Mouse (Mus musculus) spleen, postnatal 10 days (tissue): ENCODE results near the gene Gxylt2.

Source experiments
- DNase-seq, 2 experiments: peaks; one replicate each; pipeline ENCODE4 v3.0.0; 2021 to 2022; ENCODE audit warnings: low spot score in 2 of 2

Gene Gxylt2

GRCm38 (mm10) chr6:100715296-100715828 lies 10.8 kb downstream of the Gxylt2 start:
- DNase-seq, result no peak

GRCm38 (mm10) chr6:100716152-100716551 lies 11.6 kb downstream of the Gxylt2 start:
- no peak for DNase-seq

- no peak for DNase-seq
Measured at GRCm38 (mm10) chr6:100716817-100717216, 12.3 kb downstream of the Gxylt2 start.

- no peak for DNase-seq
Measured at GRCm38 (mm10) chr6:100720098-100720501, 15.6 kb downstream of the Gxylt2 start.

- no peak for DNase-seq
Measured at GRCm38 (mm10) chr6:100720882-100721721, 16.6 kb downstream of the Gxylt2 start.

- no peak for DNase-seq
Measured at GRCm38 (mm10) chr6:100731996-100732375, 27.5 kb downstream of the Gxylt2 start.

- DNase-seq, result no peak
Measured at GRCm38 (mm10) chr6:100732376-100733021, 28.0 kb downstream of the Gxylt2 start.

GRCm38 (mm10) chr6:100733218-100733617 lies 28.7 kb downstream of the Gxylt2 start:
- DNase-seq, result no peak

- no peak for DNase-seq
Measured at GRCm38 (mm10) chr6:100734321-100734720, 29.8 kb downstream of the Gxylt2 start.

- DNase-seq, result no peak
Measured at GRCm38 (mm10) chr6:100758431-100759208, 54.1 kb downstream of the Gxylt2 start.

GRCm38 (mm10) chr6:100767756-100768155 lies 63.2 kb downstream of the Gxylt2 start:
- DNase-seq, result no peak

GRCm38 (mm10) chr6:100775923-100776505 lies 71.5 kb downstream of the Gxylt2 start:
- DNase-seq, result no peak

GRCm38 (mm10) chr6:100778595-100778994 lies 74.1 kb downstream of the Gxylt2 start:
- no peak for DNase-seq

GRCm38 (mm10) chr6:100780421-100780820 lies 75.9 kb downstream of the Gxylt2 start:
- DNase-seq, result no peak

GRCm38 (mm10) chr6:100781644-100782043 lies 77.1 kb downstream of the Gxylt2 start:
- no peak for DNase-seq

- no peak for DNase-seq
Measured at GRCm38 (mm10) chr6:100787726-100788125, 83.2 kb downstream of the Gxylt2 start.

GRCm38 (mm10) chr6:100789161-100789560 lies 84.6 kb downstream of the Gxylt2 start:
- no peak for DNase-seq

- DNase-seq, result no peak
Measured at GRCm38 (mm10) chr6:100792055-100792659, 87.6 kb downstream of the Gxylt2 start.

GRCm38 (mm10) chr6:100792973-100793769 lies 88.6 kb downstream of the Gxylt2 start:
- no peak for DNase-seq

- no peak for DNase-seq
Measured at GRCm38 (mm10) chr6:100795797-100796196, 91.3 kb downstream of the Gxylt2 start.
